Mouse (Mus musculus): ENCODE data around the gene Sept3.

Gene Sept3

DNA sequence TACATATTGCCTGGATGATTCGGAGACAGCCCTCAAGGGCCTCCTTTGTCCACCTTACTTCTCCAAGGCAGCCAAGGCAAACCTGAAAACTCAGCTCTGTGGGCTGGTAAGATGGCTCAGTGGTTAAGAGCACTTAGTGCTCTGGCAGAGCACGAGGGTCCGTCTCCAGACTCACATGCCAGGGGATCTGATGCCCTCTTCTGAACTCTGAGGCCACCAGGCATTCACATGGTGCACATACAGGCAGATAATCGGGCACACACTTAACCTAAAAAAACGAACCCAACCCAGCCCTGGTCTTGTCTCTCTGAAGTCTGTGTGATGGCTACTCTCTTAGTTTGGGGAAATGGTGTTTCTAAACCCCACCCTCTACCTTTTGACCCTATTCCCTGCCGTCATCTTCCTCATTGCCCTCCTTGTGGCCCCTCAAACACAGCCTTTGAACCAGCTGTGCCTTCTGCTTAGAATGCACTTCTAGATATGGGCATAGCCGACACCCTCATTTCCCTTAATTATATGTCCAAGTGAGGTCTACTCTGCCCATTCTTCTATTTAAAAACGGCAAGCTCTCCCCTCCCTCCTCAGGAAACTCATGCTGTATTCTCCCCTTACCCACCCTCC is 65.1 kb downstream of the Sept3 start:
- no peak for DNase-seq (ENCODE audit: low spot score in 2 of 2)

DNA sequence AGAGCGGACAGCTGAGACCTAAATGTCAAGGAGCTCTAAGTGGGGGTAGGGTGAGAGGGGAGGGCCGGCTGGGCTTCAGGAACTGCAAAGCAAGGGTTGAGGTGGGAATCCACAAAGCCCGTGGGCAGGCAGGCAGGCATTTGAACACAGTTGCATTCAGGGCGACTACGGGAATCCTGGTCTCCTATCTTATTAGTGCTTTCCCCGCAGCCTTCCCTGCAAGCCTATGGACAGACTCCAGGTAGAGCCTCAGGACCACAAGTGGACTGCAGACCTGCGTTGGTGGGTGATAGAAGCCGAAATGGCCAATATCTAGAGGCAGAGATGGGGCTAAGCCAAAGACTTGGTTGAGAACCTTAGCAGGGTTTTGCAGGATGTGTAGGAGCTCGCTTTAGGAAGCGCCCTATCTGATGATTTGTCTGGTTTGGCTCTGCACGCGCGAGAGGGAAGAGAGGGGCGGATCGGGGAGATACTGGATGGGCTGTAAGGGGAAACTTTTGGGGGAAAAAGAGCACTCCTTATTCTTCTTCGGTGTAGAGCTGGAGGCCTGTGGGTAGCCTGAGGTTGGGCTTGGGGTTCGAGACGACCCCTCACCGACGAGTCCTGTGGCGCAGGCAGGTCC is 65.8 kb downstream of the Sept3 start:
- no peak for DNase-seq (ENCODE audit: low spot score in 2 of 2)

DNA sequence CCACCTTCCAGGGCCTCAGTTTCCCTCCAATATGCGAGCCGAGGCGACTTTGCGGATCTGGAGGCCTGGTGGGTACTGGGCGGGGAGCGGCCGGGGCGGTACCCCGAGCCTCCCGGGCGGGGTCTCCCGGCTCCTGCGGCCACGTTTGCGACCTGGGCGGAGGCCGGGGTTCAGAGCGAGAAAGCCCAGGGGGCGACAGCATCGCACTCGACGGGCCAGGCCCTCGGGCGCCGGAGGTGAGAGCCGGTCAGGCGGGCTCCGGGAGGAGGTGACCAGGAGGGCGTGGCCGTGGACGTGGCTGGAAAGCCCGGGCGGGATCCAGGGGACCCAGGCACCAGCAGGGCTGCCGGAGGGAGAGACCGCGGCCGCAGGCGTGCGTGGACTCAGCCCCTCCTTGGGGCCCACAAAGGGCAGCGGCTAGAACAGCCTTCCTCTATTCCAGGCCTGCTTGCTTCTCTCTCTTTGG is 66.4 kb downstream of the Sept3 start:
- DNase-seq (ENCODE audit: low spot score in 2 of 2) = no peak

DNA sequence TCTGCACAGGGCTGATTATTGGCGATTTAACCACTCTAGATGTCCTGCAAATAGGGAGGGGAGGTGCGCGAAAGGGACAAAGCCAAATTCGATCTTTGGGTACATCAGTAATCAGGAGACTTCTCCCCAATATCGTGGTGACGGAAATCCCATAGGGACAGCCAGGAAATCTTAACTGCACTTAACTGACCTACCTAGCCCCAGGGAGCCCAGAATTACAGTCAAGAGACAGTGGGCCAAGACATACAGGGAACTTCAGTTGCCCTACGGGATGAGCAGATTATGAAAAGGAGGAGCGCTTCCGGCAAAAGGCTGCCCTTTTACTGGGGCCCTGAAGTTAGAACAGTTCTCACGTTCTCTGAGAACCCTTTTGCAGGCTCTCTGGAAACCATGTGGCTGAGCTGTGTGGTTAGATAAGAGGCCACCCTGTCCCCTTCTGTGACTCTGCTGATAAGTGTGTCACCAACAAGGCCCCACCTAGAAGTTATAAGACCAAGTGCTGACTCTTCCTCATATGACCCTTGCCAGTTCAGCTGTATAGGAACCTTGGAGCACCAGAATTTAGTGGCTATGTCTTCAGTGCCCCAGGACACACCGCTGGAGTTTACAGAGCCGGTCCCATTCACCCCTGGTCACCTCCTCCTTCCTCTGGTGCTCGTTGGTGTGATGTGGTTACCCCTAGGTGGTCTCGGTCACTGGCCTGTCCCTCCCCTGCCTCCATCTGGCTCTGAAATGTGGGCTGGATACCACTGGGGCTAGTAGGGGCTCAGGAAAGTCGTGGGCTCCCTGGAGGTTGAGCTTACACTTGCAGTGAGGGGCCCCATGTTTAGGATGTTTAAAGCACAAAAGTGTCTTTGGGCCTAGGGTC is 67.2 kb downstream of the Sept3 start:
- no peak for DNase-seq (ENCODE audit: low spot score in 2 of 2)

DNA sequence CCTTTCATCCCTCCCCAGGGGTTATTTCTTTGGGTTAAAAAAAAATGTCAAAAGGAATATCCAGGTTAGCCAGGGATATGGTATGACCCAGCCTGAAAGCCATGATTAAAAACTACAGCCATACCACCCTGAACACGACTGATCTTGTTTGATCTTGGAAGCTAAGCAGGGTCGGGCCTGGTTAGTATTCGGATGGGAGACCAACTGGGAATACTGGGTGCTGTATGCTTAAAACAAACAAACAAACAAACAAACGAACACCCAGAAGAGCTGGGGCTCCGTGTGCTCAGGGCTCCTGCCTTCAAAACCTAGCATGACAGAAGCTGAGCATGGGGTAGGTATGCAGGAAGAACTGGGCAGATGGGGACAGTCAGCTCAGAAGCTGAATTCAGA is 67.8 kb downstream of the Sept3 start:
- no peak for DNase-seq (ENCODE audit: low spot score in 2 of 2)

DNA sequence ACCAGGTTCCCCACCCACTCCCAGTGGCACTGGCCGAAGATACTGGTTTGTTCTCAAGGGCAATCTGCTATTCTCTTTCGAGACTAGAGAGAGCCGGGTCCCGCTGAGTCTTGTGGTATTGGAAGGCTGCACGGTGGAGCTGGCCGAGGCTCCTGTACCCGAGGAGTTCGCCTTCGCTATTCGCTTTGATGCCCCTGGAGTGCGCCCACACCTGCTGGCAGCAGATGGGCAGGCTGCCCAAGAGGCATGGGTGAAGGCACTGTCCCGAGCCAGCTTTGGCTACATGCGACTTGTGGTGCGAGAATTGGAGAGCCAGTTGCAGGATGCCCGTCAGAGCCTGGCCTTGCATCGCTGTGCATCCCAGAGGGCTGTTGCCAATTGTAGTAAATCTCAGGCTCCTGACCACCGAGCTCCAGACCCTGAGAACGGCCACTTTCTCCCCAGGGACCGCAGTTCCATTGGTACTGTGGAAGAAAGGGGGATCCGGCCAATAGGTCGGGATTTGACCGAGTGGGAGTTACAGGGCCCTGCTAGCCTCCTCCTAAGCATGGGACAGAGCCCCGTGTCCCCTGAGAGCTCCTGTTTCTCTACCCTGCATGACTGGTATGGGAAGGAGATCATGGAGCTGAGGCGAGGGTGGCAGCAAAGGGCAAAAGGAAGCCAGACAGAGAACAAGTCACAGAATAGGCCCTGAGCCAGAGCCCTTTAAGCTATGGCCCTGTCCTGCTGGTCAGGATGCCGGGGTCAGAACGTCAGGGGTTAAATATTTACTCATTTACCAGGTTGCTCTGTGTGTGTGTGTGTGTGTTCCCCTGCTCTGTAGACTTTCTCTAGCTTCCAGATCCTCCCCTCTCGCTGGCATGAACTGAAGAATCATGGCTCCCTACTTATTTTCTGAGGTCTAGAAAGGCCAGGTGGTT is 68.9 kb downstream of the Sept3 start:
- no peak for DNase-seq (ENCODE audit: low spot score in 2 of 2)

All from left cerebral cortex, adult 9 months (tissue).